In the genomic region with DNA sequence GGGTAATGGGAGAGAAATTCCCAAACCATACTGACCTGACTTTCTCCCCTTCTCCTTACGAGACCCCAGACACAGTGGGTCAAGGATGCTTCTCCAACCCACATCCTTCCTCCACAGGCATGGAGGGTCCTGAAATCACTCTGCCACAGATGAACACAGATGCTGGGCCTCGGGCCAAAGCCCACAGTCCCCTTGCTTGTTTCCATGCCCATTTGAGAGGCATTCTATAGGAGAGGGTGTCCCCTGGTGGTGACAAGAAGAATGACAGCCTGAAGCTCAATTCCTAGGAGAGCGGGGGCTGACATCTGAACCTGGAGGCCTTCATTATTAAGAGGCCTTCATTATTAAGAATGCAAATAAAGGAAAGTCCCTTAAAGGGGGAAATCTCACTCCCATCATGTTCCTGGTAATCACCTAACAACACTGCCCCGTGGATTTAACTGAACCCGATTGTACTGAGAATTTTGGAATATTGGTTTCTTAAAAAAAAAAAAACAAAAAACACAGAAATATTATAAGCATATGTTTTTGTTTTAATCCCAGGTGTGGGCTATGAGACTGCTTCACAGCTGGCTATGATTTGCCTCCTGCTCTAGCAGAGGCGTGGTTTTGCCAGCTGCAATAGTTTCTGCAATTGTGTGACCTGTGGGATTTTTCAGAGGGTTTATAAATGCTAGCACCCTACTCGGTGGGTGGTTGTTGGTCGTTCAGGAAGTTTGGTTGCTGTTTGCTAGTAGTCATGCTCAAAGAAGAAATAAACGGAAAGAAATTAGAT, we compare ENCODE assay signal across 8 mouse cellular contexts. TPM values are rescaled to one million over a fixed set of nuclear protein-coding genes. Genes with fewer than 3 reads are reported as not detected.
A peak's percentile ranks its signal among the peaks of the same experiment; 100 is the strongest.
DNase-seq lines count a peak whose midpoint lies in the region; ATAC-seq lines count a peak whose summit lies in the region.

No protein-coding gene starts in this region.

- H3K27ac ChIP-seq in embryonic facial prominence, embryonic 10.5 days (replicated peaks), result peak overlapping the region; percentile 19
- peak overlapping the region; percentile 48; the same call in 1 of the 2 replicates for H3K27ac ChIP-seq in liver, embryonic 12.5 days

- H3K36me3 ChIP-seq in embryonic facial prominence, embryonic 10.5 days (replicated peaks), result no peaks in the 10 kb centered on the region
- H3K36me3 ChIP-seq in liver, embryonic 12.5 days, result no peaks in the 10 kb centered on the region

- ATAC-seq in liver, embryonic 12.5 days, result no peak

- H3K27me3 ChIP-seq in embryonic facial prominence, embryonic 10.5 days (replicated peaks; ENCODE audit: low read depth, poor library complexity, severe bottlenecking), result no peaks in the 10 kb centered on the region
- no peaks in the 10 kb centered on the region for H3K27me3 ChIP-seq in liver, embryonic 12.5 days (replicated peaks)

- no peak overlapping the region for H3K4me2 ChIP-seq in liver, embryonic 12.5 days

- 34% methylated on average over 9 of the region's 9 CpGs for WGBS in embryonic facial prominence, embryonic 10.5 days
- 37% methylated on average over 9 of the region's 9 CpGs for WGBS in liver, embryonic 12.5 days (ENCODE audit: insufficient replicate concordance)

- H3K9me3 ChIP-seq in embryonic facial prominence, embryonic 10.5 days, result no peaks in the 10 kb centered on the region
- no peaks in the 10 kb centered on the region for H3K9me3 ChIP-seq in liver, embryonic 12.5 days (replicated peaks)

- peak; percentile 85 for DNase-seq in CD4-positive, CD25-positive, alpha-beta regulatory T cell, adult 2 months (ENCODE audit: low read depth, low spot score)
- DNase-seq in adrenal gland, adult 2 months, result peak; percentile 58
- peak; percentile 76 for DNase-seq in embryonic facial prominence, embryonic 10.5 days (ENCODE audit: low spot score)
- peak; percentile 76 for DNase-seq in heart, adult 8-10 months (ENCODE audit: low spot score)
- peak; percentile 73 for DNase-seq in kidney, adult 9 months
- peak; percentile 68 for DNase-seq in neural tube, embryonic 10.5 days (ENCODE audit: extremely low spot score, low spot score)
- DNase-seq in testis, postnatal 10 days (ENCODE audit: low spot score), result peak; percentile 83

- H3K4me1 ChIP-seq in embryonic facial prominence, embryonic 10.5 days, result peaks cover 46% of the 10 kb centered on the region
- H3K4me1 ChIP-seq in liver, embryonic 12.5 days, result peaks cover 30% of the 10 kb centered on the region

- H3K4me3 ChIP-seq in embryonic facial prominence, embryonic 10.5 days, result no peak overlapping the region
- H3K4me3 ChIP-seq in liver, embryonic 12.5 days, result no peak overlapping the region

- no peak overlapping the region for H3K9ac ChIP-seq in liver, embryonic 12.5 days

RNA-seq across cellular contexts. Expression of gene Capg, which starts 10.0 kb away (rescaled TPM):
- 10 to 100 TPM; 32.2 to 56.3 TPM for total RNA-seq in adrenal gland, adult 2 months (2021)
- polyA plus RNA-seq in adrenal gland, adult 2 months (2012; rRNA removed), result 38.9 and 41.9 TPM in 2 replicates
- polyA plus RNA-seq in embryonic facial prominence, embryonic 10.5 days (2016; fragmentation: Nextera tagmentation; extraction: Ambion mirVana), result 14.8 and 16.0 TPM in 2 replicates
- 10 to 100 TPM in 1 of 4 experiments, 1 to 10 TPM in 3; 7.5 to 11.8 (median 9.2) TPM for total RNA-seq in heart, adult 8-10 months (2022)
- polyA plus RNA-seq in liver, embryonic 12.5 days (2016; fragmentation: Nextera tagmentation; extraction: Ambion mirVana), result 18.5 and 19.7 TPM in 2 replicates

RNA-seq across cellular contexts. Expression of gene Sh2d6, which starts 12.7 kb away (rescaled TPM):
- total RNA-seq in adrenal gland, adult 2 months (2021), result under 1 TPM; 0.23 to 0.24 TPM
- 0.25 and 0.49 TPM in 2 replicates for polyA plus RNA-seq in adrenal gland, adult 2 months (2012; rRNA removed)
- 0.16 and 0.19 TPM in 2 replicates for polyA plus RNA-seq in embryonic facial prominence, embryonic 10.5 days (2016; fragmentation: Nextera tagmentation; extraction: Ambion mirVana)
- total RNA-seq in heart, adult 8-10 months (2022), result not detected
- not detected in 2 replicates for polyA plus RNA-seq in liver, embryonic 12.5 days (2016; fragmentation: Nextera tagmentation; extraction: Ambion mirVana)
